Mouse (Mus musculus) adrenal gland (tissue): ENCODE data around the gene Hsd17b6.
"Not testable (repeated sequence)": the region's sequence is repeated elsewhere in the genome, so short reads cannot be mapped to it uniquely, and the experiment has no call there.

Experiments
- intact Hi-C: fragments of 180-260 bp; cut with DNase I; formaldehyde crosslinking; loops from one replicate; pipeline ENCODE4 v1.15.1; 2025
- long read RNA-seq, 2 experiments: library from polyadenylated mRNA; unstranded; transcript quantifications; one replicate each; pipeline ENCODE4 v2.0.0; 2020; ENCODE audit warnings: borderline replicate concordance in 1 of 2; ENCODE audit not compliant: insufficient replicate concordance in 1 of 2

Hsd17b6 gene
- long read RNA-seq, experiment 1: 0 reads
- long read RNA-seq, experiment 2: 0 reads

- intact Hi-C loops: no loop called here
Observed at GRCm38 (mm10) chr10:128007446-128007845, at the start of gene Hsd17b6. Gene Hsd17b6 (minus strand): TSS chr10:128007611.

DNA sequence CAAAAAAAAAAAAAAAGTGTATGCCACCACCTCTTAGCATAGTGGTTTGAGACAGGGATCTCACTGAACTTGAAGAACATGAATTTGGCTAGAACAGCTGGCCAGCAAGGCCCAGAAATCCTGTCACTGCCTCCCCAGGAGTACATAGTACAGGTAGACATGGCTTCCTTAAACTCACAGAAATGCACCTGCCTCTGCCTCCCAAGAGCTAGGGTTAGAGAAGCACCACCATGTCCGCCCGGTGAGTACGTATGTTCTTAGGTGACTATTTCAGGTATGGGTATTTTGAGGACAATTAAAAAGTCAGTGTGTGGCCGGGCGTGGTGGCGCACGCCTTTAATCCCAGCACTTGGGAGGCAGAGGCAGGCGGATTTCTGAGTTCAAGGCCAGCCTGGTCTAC is 45.6 kb upstream of the Hsd17b6 start:
- intact Hi-C loops: no loop called here

DNA sequence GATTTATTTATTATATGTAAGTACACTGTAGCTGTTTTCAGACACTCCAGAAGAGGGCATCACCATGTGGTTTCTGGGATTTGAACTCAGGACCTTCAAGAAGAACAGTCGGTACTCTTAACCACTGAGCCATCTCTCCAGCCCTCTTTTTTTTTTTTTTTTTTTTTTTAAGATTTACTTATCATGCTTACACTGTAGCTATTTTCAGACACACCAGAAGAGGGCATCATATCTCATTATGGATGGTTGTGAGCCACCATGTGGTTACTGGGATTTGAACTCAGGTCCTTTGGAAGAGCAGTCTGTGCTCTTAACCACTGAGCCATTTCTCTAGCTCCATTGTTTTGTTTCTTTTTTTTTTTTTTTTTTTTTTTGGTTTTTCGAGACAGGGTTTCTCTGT is 44.7 kb upstream of the Hsd17b6 start:
- intact Hi-C loops: not testable (repeated sequence)

GRCm38 (mm10) chr10:128051589-128051988 is 44.2 kb upstream of the Hsd17b6 start:
- intact Hi-C loops: no loop called here

DNA sequence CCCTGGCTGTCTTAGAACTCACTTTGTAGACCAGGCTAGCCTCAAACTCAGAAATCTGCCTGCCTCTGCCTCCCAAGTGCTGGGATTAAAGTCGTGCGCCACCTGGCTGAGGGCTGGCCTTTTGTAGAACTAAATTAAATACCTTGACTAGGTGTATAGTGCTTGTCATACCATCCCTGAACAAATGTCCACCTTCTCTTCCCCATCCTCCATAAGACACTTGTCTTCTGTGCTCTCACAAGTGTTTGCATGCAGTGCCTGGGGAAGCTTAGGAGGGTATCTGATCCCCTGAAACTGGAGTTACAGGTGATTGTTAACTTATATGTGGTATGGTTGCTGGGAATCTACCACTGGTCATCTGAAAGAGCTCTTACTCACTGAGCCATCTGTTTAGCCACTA is 42.9 kb upstream of the Hsd17b6 start:
- intact Hi-C loops: no loop called here

DNA sequence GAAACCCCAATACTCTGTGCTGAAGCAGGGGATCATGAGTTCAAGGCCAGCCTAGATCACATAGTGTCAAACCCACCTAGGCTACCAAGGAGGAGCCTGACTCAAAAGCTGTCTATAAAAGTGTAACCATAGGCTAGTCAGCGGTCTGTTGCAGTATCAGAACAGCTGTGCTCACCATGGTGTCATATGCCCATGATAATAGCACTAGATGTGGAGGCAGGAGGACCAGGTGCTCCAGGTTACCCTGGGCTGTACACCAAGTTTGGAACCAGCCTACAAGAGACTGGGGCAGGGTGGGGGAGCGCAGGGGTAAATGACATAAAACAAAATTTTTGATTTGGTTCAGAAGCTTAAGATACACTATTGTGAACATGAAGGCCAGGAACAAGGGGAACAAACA is 42.3 kb upstream of the Hsd17b6 start:
- intact Hi-C loops: no loop called here

DNA sequence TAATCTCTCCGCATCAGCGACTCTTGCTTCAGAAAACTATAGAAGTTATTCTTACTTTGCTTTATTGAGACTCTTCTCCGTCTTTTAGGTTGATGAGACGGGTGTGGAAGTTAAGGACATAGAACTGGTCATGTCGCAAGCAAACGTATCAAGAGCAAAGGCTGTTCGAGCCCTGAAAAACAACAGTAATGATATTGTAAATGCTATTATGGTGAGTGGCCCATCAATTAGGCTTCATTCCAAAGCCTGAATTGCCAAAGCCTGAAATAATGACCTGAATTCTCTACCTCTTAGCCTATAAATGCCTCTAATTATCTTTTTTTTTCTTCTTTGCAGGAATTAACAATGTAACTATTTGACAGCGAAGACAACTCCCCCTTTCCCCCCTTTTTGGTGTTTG is 40.7 kb upstream of the Hsd17b6 start:
- intact Hi-C loops: no loop called here

GRCm38 (mm10) chr10:128043041-128043835 is 35.8 kb upstream of the Hsd17b6 start:
- intact Hi-C loops: no loop called here

DNA sequence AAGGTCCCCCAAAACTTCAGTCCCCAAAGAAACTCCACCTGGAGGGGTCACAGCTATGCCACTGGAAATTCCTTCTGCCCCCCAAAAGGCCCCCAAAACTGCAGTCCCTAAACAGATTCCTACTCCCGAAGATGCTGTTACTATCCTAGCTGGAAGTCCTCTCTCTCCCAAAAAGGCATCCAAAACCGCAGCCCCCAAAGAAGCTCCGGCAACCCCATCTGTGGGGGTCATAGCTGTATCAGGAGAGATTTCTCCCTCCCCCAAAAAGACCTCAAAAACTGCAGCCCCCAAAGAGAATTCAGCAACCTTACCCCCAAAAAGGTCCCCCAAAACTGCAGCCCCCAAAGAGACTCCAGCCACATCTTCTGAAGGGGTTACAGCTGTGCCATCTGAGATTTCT is 35.1 kb upstream of the Hsd17b6 start:
- intact Hi-C loops: no loop called here

DNA sequence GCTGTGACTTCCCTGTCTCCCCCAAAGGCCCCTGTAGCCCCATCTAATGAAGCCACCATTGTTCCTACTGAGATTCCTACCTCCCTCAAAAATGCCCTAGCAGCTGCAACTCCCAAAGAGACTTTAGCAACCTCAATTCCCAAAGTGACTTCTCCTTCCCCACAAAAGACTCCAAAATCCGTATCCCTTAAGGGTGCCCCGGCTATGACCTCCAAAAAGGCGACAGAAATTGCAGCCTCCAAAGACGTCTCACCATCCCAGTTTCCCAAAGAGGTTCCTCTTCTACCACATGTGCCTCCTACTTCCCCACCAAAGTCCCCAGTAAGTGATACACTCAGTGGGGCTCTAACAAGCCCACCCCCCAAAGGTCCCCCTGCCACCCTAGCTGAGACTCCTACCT is 34.2 kb upstream of the Hsd17b6 start:
- intact Hi-C loops: no loop called here

DNA sequence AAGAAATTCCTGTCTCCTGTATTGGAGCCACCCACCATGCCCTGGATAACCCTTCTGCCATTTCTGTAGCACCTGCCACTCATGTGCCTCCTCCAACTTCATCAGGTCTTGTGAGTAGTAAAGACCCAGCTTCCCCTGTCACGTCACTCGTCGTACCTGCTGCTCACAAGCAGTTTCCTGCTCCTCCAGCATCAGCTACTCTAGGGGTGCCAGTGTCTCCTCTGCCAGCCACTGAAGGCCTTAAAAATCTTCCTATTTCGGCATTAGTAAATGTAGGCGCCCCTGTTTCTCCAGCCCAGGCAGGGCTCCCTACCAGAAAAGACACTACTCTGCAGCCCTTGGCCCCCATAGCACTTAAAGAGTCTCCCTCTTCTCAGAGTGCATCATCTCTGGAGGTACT is 32.9 kb upstream of the Hsd17b6 start:
- intact Hi-C loops: no loop called here

DNA sequence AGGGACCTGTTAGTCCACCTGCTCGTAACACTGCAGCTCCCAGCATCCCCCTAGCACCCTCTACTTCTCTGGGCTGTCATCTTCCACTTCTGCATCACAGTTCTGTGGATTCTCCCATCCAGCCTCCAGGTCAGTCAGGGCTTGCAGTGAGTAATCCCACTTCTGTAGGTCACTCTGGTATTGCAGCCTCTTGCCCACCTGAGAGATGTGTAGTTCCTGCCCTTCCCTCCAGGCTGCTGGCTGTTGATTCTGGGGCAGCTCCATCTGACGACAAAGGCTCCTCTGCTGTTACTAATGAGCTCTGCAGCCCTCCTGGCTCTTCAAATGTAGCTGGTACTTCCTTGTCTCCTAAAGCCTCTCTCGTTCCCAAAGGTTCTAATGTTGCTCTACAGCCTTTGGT is 32.4 kb upstream of the Hsd17b6 start:
- intact Hi-C loops: no loop called here

DNA sequence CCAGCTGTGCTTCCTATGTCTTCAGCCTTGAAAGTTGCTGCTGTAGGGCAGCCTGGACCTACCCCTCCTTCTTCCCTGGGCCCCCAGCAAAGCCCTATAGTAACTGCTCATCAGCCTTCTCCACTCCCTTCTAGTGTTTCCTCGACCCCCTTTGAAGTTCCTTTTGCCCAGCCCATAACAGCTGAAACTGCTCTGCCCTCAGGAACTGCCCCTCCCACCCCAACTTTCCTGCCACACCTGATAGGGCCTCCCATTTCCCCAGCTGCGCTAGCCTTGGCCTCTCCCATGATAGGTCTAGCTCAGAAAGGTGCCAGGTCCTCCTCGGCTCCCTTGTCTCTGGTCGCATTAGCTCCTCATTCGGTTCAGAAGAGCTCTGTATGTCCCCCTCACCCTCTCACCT is 31.8 kb upstream of the Hsd17b6 start:
- intact Hi-C loops: no loop called here

- intact Hi-C loops: no loop called here
Observed at GRCm38 (mm10) chr10:128037921-128038320, 30.5 kb upstream of the Hsd17b6 start.

DNA sequence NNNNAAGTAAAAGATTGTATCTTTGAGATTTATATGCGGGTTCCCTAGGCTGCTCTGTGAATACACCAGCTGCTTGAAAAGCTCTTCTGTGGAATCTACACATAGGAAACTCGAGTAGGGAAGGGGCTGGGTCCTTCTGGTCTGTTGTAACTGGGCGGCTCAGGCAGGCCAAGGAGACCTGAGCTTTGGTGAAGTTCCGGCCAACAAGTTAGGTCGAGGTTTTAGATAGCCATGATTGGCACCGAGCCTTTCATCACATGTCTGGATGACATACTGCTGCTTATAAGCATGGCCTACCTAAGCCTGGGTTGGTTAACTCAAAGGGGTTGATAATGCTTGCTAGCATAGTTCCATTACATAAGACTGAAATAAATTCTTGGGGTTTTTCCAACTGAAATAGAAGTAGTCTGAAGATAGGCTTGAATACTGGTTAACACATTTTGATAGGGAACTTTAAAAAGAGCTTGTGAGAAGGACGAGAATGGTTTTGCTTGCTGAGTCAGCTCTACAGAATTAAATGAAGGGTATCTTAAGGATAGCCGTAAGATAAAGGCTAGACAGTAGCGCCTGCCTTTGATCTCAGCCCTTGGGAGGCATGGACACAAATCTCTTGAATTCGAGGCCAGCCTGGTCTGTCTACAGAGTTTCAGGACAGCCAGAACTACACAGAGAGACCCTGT is 29.5 kb upstream of the Hsd17b6 start:
- intact Hi-C loops: no loop called here

GRCm38 (mm10) chr10:128030860-128031259 is 23.4 kb upstream of the Hsd17b6 start:
- intact Hi-C loops: no loop called here

DNA sequence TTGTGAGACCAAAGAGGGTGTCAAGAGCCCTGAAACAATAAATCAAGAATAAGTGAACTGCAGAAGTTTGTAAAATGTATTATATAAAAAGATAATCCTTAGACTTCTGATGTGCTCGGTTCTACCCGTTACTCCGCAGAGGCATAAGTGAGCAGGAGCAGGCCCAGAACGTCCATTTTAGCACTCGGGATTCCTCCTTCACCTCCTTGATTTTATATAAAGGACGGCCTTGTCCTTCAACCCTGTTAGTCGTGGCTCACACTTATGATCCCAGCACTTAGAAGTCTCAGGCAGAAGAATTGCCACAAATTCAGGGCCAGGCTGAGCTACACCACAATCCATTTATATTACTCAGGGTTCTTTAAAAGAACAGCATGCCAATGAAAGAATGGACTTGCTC is 22.5 kb upstream of the Hsd17b6 start:
- intact Hi-C loops: no loop called here

GRCm38 (mm10) chr10:128023496-128023895 is 16.1 kb upstream of the Hsd17b6 start:
- intact Hi-C loops: no loop called here

DNA sequence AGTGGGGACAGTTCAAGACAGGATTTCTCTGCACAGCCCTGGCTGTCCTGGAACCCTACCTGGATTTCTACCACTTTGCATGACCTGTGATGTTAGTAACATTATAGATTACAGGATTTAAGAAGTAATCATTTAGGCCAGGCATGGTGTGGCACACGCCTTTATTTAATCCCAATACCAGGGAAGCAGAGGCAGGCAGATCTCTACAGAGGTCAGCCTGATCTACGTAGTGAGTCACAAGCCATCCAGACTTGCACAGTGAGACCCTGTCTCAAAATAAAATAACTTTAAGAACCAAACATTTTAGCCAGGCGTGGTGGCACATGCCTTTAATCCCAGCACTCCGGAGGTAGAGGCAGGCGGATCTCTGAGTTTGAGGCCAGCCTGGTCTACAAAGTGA is 14.8 kb upstream of the Hsd17b6 start:
- intact Hi-C loops: no loop called here

DNA sequence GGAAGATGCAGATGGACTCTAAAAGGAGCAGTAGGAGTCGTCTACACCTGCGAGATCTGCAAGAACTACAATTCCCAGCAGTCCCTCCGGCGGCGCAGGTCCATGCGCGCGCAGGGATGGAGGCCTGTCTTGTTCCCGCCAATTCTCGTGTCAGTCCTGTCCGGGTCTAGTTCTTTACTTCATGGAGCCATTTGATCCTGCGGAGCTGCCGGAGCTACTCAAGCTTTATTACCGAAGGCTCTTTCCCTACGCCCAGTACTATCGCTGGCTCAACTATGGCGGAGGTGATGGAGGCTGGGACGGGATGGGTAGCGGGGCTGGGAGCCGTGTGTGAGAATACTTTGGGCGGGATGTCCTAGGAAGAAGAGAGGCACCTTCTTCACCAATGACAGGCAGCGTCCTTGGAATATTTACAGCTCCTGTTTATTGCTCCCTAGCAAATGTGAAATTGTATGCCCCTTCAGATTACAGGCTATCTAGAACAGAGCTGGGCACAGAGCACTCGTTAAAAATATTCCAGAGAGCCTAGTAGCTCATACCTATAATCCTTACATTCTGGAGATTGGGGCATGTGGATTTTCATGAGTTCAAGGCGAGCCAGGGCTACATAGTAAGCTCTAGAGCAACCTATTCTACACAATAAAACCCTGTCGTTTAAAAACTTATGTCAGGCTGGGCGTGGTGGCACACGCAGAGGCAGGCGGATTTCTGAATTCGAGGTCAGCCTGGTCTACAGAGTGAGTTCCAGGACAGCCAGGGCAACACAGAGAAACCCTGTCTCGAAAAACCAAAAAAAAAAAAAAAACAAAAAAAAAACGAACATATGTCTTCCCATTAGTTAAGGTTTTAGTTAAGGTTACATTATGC is 7.9 kb upstream of the Hsd17b6 start, which contains the start of gene Prim1:
Gene Prim1 (plus strand): TSS at position 101 of the 867 bp plus-strand sequence.
- intact Hi-C loops: no loop called here

DNA sequence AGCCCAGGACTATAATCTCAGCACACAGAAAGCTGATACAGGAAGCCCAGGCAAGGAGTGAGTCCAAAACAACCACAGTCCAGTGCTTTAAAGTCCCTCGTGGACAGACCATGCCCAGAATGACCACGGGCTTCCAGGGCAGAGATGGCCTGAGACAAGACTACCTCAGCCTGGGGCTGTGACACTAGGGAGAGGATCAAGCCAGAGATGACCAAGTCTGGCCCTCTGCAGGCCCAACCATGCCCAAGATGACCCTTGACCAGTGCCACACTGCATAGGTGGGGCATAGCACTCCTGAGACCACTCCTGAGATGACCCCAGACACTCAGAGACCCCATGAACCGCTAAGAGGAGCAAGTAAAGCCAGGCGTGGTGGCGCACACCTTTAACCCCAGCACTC is 2.3 kb upstream of the Hsd17b6 start:
- intact Hi-C loops: loop anchor here (2.0 to 5.0 kb wide), 2 partner anchors 53 to 317 kb away; no protein-coding TSS in a partner anchor
